In genomic region chr2:6192820-6193590, GRCm38 (mm10) we compare ENCODE assay signal across 8 mouse cellular contexts. TPM values are rescaled to one million over a fixed set of nuclear protein-coding genes. Genes with fewer than 3 reads are reported as not detected.
A peak's percentile ranks its signal among the peaks of the same experiment; 100 is the strongest.
DNase-seq lines count a peak whose midpoint lies in the region; ATAC-seq and TF ChIP-seq lines count a peak whose summit lies in the region.

No protein-coding gene starts in this region.

- no peaks in the 10 kb centered on the region for H3K36me3 ChIP-seq in MEL (ENCODE audit: control insufficient read depth in 1 of 2, insufficient read depth in 2 of 2, low read length in 2 of 2)
- no peaks in the 10 kb centered on the region for H3K36me3 ChIP-seq in forebrain, embryonic 10.5 days (replicated peaks)
- no peaks in the 10 kb centered on the region for H3K36me3 ChIP-seq in liver, postnatal 0 days (replicated peaks; ENCODE audit: insufficient read depth, low read length)
- no peaks in the 10 kb centered on the region for H3K36me3 ChIP-seq in neural tube, embryonic 14.5 days (ENCODE audit: control insufficient read depth, insufficient read depth, low read length)

- peak; percentile 56 to 93 (median 70) for TF ChIP-seq CTCF in MEL (IDR thresholded peaks at IDR 0.05 in 2 of 3, conservative IDR thresholded peaks at IDR 0.05 in 1 of 3; ENCODE audit: control insufficient read depth in 1 of 3, insufficient read depth in 1 of 3, low read depth in 2 of 3, low read length in 3 of 3, poor library complexity in 1 of 3, severe bottlenecking in 1 of 3)
- TF ChIP-seq CTCF in liver, postnatal 0 days (IDR thresholded peaks at IDR 0.05; ENCODE audit: low read depth), result peak; percentile 84

- H3K27me3 ChIP-seq in MEL (ENCODE audit: control insufficient read depth in 1 of 2, insufficient read depth in 2 of 2, low read length in 2 of 2), result no peaks in the 10 kb centered on the region
- H3K27me3 ChIP-seq in forebrain, embryonic 10.5 days (ENCODE audit: poor library complexity, severe bottlenecking), result no peaks in the 10 kb centered on the region
- H3K27me3 ChIP-seq in liver, postnatal 0 days (ENCODE audit: insufficient read depth, low read length), result no peaks in the 10 kb centered on the region
- no peaks in the 10 kb centered on the region for H3K27me3 ChIP-seq in neural tube, embryonic 14.5 days (ENCODE audit: control insufficient read depth, insufficient read depth, low read length)

- peak; percentile 56 for ATAC-seq in liver, postnatal 0 days
- peak; percentile 78 for ATAC-seq in neural tube, embryonic 14.5 days (ENCODE audit: low read depth)

- peak; percentile 98 for TF ChIP-seq RAD21 in MEL (IDR thresholded peaks at IDR 0.05; ENCODE audit: low read depth, low read length)

- no peaks in the 10 kb centered on the region for H3K9me3 ChIP-seq in MEL (replicated peaks; ENCODE audit: insufficient read depth, low read length)
- H3K9me3 ChIP-seq in forebrain, embryonic 10.5 days, result no peaks in the 10 kb centered on the region
- no peaks in the 10 kb centered on the region for H3K9me3 ChIP-seq in liver, postnatal 0 days (ENCODE audit: low read length)
- no peaks in the 10 kb centered on the region for H3K9me3 ChIP-seq in neural tube, embryonic 14.5 days (ENCODE audit: control insufficient read depth, low read length)

- no peak overlapping the region for H3K9ac ChIP-seq in MEL (ENCODE audit: control insufficient read depth, low read depth, low read length, poor library complexity, severe bottlenecking)
- no peak overlapping the region for H3K9ac ChIP-seq in liver, postnatal 0 days (replicated peaks)
- no peak overlapping the region for H3K9ac ChIP-seq in neural tube, embryonic 14.5 days (replicated peaks; ENCODE audit: low read depth, low read length)

- intact Hi-C loops in heart, postnatal 10 days (cut with DNase I), result loop anchor here (1.0 to 2.0 kb wide), 2 partner anchors 28 to 212 kb away; no protein-coding TSS in a partner anchor

- H3K4me3 ChIP-seq in MEL (ENCODE audit: control insufficient read depth in 1 of 2, insufficient read depth in 1 of 2, low read depth in 2 of 2, low read length in 2 of 2), result no peak overlapping the region
- H3K4me3 ChIP-seq in forebrain, embryonic 10.5 days, result no peak overlapping the region
- H3K4me3 ChIP-seq in liver, postnatal 0 days (ENCODE audit: low read depth, low read length), result no peak overlapping the region
- no peak overlapping the region for H3K4me3 ChIP-seq in neural tube, embryonic 14.5 days (ENCODE audit: low read depth, low read length)

- peak; percentile 79 for DNase-seq in MEL (ENCODE audit: low read depth, low spot score)
- DNase-seq in c-Kit-positive CD71-negative TER-119-negative erythroid progenitor cells, embryonic 14.5 days (ENCODE audit: low read depth), result peak; percentile 50
- peak; percentile 44 for DNase-seq in forebrain, embryonic 10.5 days (ENCODE audit: extremely low spot score, low spot score)
- peak; percentile 75 to 80 for DNase-seq in heart, postnatal 10 days
- DNase-seq in kidney, postnatal 14 days, result peak; percentile 77
- peak; percentile 58 for DNase-seq in liver, postnatal 0 days
- peak; percentile 49 for DNase-seq in thymus, postnatal 4 days

- H3K4me2 ChIP-seq in liver, postnatal 0 days (ENCODE audit: low read depth, low read length), result no peak overlapping the region
- H3K4me2 ChIP-seq in neural tube, embryonic 14.5 days (ENCODE audit: low read depth, low read length), result no peak overlapping the region

- no peaks in the 10 kb centered on the region for H3K4me1 ChIP-seq in MEL (ENCODE audit: control insufficient read depth in 1 of 2, insufficient read depth in 2 of 2, low read length in 2 of 2)
- peaks cover 26% of the 10 kb centered on the region for H3K4me1 ChIP-seq in forebrain, embryonic 10.5 days
- H3K4me1 ChIP-seq in liver, postnatal 0 days (ENCODE audit: insufficient read depth), result peaks cover 16% of the 10 kb centered on the region
- no peaks in the 10 kb centered on the region; the same call in 1 of the 2 replicates for H3K4me1 ChIP-seq in neural tube, embryonic 14.5 days (ENCODE audit: control insufficient read depth, insufficient read depth, low read length)

- H3K27ac ChIP-seq in MEL (ENCODE audit: control insufficient read depth, low read depth, low read length), result no peak overlapping the region
- H3K27ac ChIP-seq in forebrain, embryonic 10.5 days, result no peak overlapping the region
- no peak overlapping the region for H3K27ac ChIP-seq in liver, postnatal 0 days (ENCODE audit: low read depth)
- no peak overlapping the region for H3K27ac ChIP-seq in neural tube, embryonic 14.5 days (ENCODE audit: low read depth, low read length)

- no peak for TF ChIP-seq EP300 in MEL (IDR thresholded peaks at IDR 0.05; ENCODE audit: low read depth in 1 of 2, low read length in 2 of 2)
- no peak for TF ChIP-seq EP300 in liver, postnatal 0 days (IDR thresholded peaks at IDR 0.05; ENCODE audit: low read depth)

- H3K79me2 ChIP-seq in MEL (ENCODE audit: control insufficient read depth, insufficient read depth, low read length, poor library complexity), result no peaks in the 10 kb centered on the region

- WGBS in forebrain, embryonic 10.5 days, result 79% methylated on average over 20 of the region's 20 CpGs
- WGBS in liver, postnatal 0 days (ENCODE audit: insufficient replicate concordance), result 69% methylated on average over 20 of the region's 20 CpGs
- WGBS in neural tube, embryonic 14.5 days, result 74% methylated on average over 20 of the region's 20 CpGs

- TF ChIP-seq POLR2A in MEL (IDR thresholded peaks at IDR 0.05; ENCODE audit: control insufficient read depth in 1 of 2, insufficient read depth in 1 of 2, low read depth in 1 of 2, low read length in 2 of 2, poor library complexity in 1 of 2), result no peak

TF ChIP-seq in MEL, 35 proteins besides CTCF, POLR2A, EP300 and RAD21:
- no peak for TF ChIP-seq USF1 (IDR thresholded peaks at IDR 0.05; ENCODE audit: low read depth, low read length)
- no peak for TF ChIP-seq NELFE (IDR thresholded peaks at IDR 0.05; ENCODE audit: low read depth, low read length)
- TF ChIP-seq ELF1 (IDR thresholded peaks at IDR 0.05; ENCODE audit: low read depth, low read length), result no peak
- TF ChIP-seq TAL1 (IDR thresholded peaks at IDR 0.05; ENCODE audit: low read length), result no peak
- peak; percentile 94 for TF ChIP-seq SMC3 (IDR thresholded peaks at IDR 0.05; ENCODE audit: low read depth, low read length)
- TF ChIP-seq ZC3H11A (IDR thresholded peaks at IDR 0.05; ENCODE audit: low read depth, low read length), result peak; percentile 91
- TF ChIP-seq CHD1 (IDR thresholded peaks at IDR 0.05; ENCODE audit: low read depth, low read length), result no peak
- TF ChIP-seq UBTF (IDR thresholded peaks at IDR 0.05; ENCODE audit: borderline replicate concordance, insufficient read depth, low read depth, low read length), result no peak
- no peak for TF ChIP-seq RCOR1 (IDR thresholded peaks at IDR 0.05; ENCODE audit: low read depth, low read length)
- no peak for TF ChIP-seq BHLHE40 (IDR thresholded peaks at IDR 0.05; ENCODE audit: borderline replicate concordance, low read depth, low read length)
- TF ChIP-seq JUND (IDR thresholded peaks at IDR 0.05; ENCODE audit: low read depth, low read length), result no peak
- TF ChIP-seq SIN3A (IDR thresholded peaks at IDR 0.05; ENCODE audit: low read length), result no peak

RNA-seq across cellular contexts. Expression of gene Echdc3, which starts 19.8 kb away (rescaled TPM):
- total RNA-seq in MEL (2012; rRNA removed), result not detected in 2 replicates
- polyA plus RNA-seq in MEL (2012; ENCODE audit: insufficient read depth in 1 of 2, insufficient read length in 2 of 2, low read depth in 1 of 2, low replicate concordance in 2 of 2, missing spikeins in 1 of 2), result not detected
- polyA plus RNA-seq in forebrain, embryonic 10.5 days (2016; fragmentation: Nextera tagmentation; extraction: Ambion mirVana), result 1.4 and 2.3 TPM in 2 replicates
- 10 to 100 TPM; 13.8 to 16.6 TPM for total RNA-seq in heart, postnatal 10 days (2021)
- polyA plus RNA-seq in liver, postnatal 0 days (2015; fragmentation: Nextera tagmentation; extraction: Ambion mirVana), result 30.3 and 33.0 TPM in 2 replicates
- polyA plus RNA-seq in neural tube, embryonic 14.5 days (2014; fragmentation: Nextera tagmentation; extraction: Ambion mirVana), result 0.39 and 0.80 TPM in 2 replicates
